Mouse (Mus musculus): ENCODE measurements at regions not wholly inside any gene's neighbourhood (a gene's known extent, or its start where the extent isn't known, plus 50 kb on each side); places are given as distances from the start of the nearest gene placed in this dataset.

- 87% methylated on average over 11 of the region's 11 CpGs for WGBS
Observed at GRCm38 (mm10) chr4:134990651-134991050, 60.0 kb downstream of the Syf2 start.

GRCm38 (mm10) chr4:134993526-134994122, 62.9 kb downstream of the Syf2 start:
- ATAC-seq (replicated peaks; ENCODE audit: low FRiP score, low read depth) (no peak), DNase-seq (ENCODE audit: low spot score) (no peak)
- 50% methylated on average over 8 of the region's 8 CpGs for WGBS
- Histone ChIP-seq H3K27ac (no peak overlapping the region), H3K4me3 (replicated peaks; ENCODE audit: low read depth, low read length) (no peak overlapping the region), H3K9ac (ENCODE audit: low read depth, low read length) (no peak overlapping the region), H3K9me3 (replicated peaks; ENCODE audit: low read length) (no peaks in the 10 kb centered on the region), H3K4me2 (ENCODE audit: low read length) (no peak overlapping the region), H3K4me1 (replicated peaks; ENCODE audit: insufficient read depth, low read length) (no peaks in the 10 kb centered on the region), H3K36me3 (ENCODE audit: insufficient read depth, low read length) (no peaks in the 10 kb centered on the region), H3K27me3 (ENCODE audit: insufficient read depth, low read length) (no peaks in the 10 kb centered on the region)
- no peak for TF ChIP-seq CTCF (IDR thresholded peaks at IDR 0.05; ENCODE audit: low read depth)

More at GRCm38 (mm10) chr4:134990651-134991050, 60.0 kb downstream of the Syf2 start:
- ATAC-seq (replicated peaks; ENCODE audit: low FRiP score, low read depth) (no peak), DNase-seq (ENCODE audit: low spot score) (no peak)
- Histone ChIP-seq H3K27ac (no peak overlapping the region), H3K36me3 (ENCODE audit: insufficient read depth, low read length) (no peaks in the 10 kb centered on the region), H3K4me1 (replicated peaks; ENCODE audit: insufficient read depth, low read length) (no peaks in the 10 kb centered on the region), H3K9me3 (replicated peaks; ENCODE audit: low read length) (no peaks in the 10 kb centered on the region), H3K27me3 (ENCODE audit: insufficient read depth, low read length) (no peaks in the 10 kb centered on the region), H3K4me3 (replicated peaks; ENCODE audit: low read depth, low read length) (no peak overlapping the region), H3K9ac (ENCODE audit: low read depth, low read length) (no peak overlapping the region), H3K4me2 (ENCODE audit: low read length) (no peak overlapping the region)
- TF ChIP-seq CTCF (IDR thresholded peaks at IDR 0.05; ENCODE audit: low read depth): no peak

GRCm38 (mm10) chr4:134994205-134994604, 63.5 kb downstream of the Syf2 start:
- Histone ChIP-seq H3K27ac (no peak overlapping the region), H3K36me3 (ENCODE audit: insufficient read depth, low read length) (no peaks in the 10 kb centered on the region), H3K27me3 (ENCODE audit: insufficient read depth, low read length) (no peaks in the 10 kb centered on the region), H3K9ac (ENCODE audit: low read depth, low read length) (no peak overlapping the region), H3K4me3 (replicated peaks; ENCODE audit: low read depth, low read length) (no peak overlapping the region), H3K4me1 (replicated peaks; ENCODE audit: insufficient read depth, low read length) (no peaks in the 10 kb centered on the region), H3K4me2 (ENCODE audit: low read length) (no peak overlapping the region), H3K9me3 (replicated peaks; ENCODE audit: low read length) (no peaks in the 10 kb centered on the region)
- 82% methylated on average over 2 of the region's 2 CpGs for WGBS
- no peak for DNase-seq (ENCODE audit: low spot score)
- no peak for TF ChIP-seq CTCF (IDR thresholded peaks at IDR 0.05; ENCODE audit: low read depth)
- no peak for ATAC-seq (replicated peaks; ENCODE audit: low FRiP score, low read depth)

GRCm38 (mm10) chr4:134994648-134995047, 64.0 kb downstream of the Syf2 start:
- Histone ChIP-seq H3K9me3 (replicated peaks; ENCODE audit: low read length) (no peaks in the 10 kb centered on the region), H3K4me2 (ENCODE audit: low read length) (no peak overlapping the region), H3K9ac (ENCODE audit: low read depth, low read length) (no peak overlapping the region), H3K36me3 (ENCODE audit: insufficient read depth, low read length) (no peaks in the 10 kb centered on the region), H3K27me3 (ENCODE audit: insufficient read depth, low read length) (no peaks in the 10 kb centered on the region), H3K4me3 (replicated peaks; ENCODE audit: low read depth, low read length) (no peak overlapping the region), H3K4me1 (replicated peaks; ENCODE audit: insufficient read depth, low read length) (no peaks in the 10 kb centered on the region), H3K27ac (no peak overlapping the region)
- ATAC-seq (replicated peaks; ENCODE audit: low FRiP score, low read depth) (no peak), DNase-seq (ENCODE audit: low spot score) (no peak)
- no peak for TF ChIP-seq CTCF (IDR thresholded peaks at IDR 0.05; ENCODE audit: low read depth)
- 85% methylated on average over 6 of the region's 6 CpGs for WGBS

GRCm38 (mm10) chr4:134995052-134995451, 64.4 kb downstream of the Syf2 start:
- no peak overlapping the region for H3K4me2 ChIP-seq (ENCODE audit: low read length)
- no peak for DNase-seq (ENCODE audit: low spot score)
- H3K36me3 ChIP-seq (ENCODE audit: insufficient read depth, low read length): no peaks in the 10 kb centered on the region
- H3K9me3 ChIP-seq (replicated peaks; ENCODE audit: low read length): no peaks in the 10 kb centered on the region
- TF ChIP-seq CTCF (IDR thresholded peaks at IDR 0.05; ENCODE audit: low read depth): no peak
- H3K9ac ChIP-seq (ENCODE audit: low read depth, low read length): no peak overlapping the region
- no peak overlapping the region for H3K4me3 ChIP-seq (replicated peaks; ENCODE audit: low read depth, low read length)
- ATAC-seq (replicated peaks; ENCODE audit: low FRiP score, low read depth): no peak; the same call in 1 of the 2 replicates
- no peak overlapping the region for H3K27ac ChIP-seq
- WGBS: 43% methylated on average over 13 of the region's 13 CpGs
- H3K4me1 ChIP-seq (replicated peaks; ENCODE audit: insufficient read depth, low read length): no peaks in the 10 kb centered on the region
- H3K27me3 ChIP-seq (ENCODE audit: insufficient read depth, low read length): no peaks in the 10 kb centered on the region

- Histone ChIP-seq H3K9ac (ENCODE audit: low read depth, low read length) (no peak overlapping the region), H3K9me3 (replicated peaks; ENCODE audit: low read length) (no peaks in the 10 kb centered on the region), H3K4me2 (ENCODE audit: low read length) (no peak overlapping the region), H3K27ac (no peak overlapping the region), H3K36me3 (ENCODE audit: insufficient read depth, low read length) (no peaks in the 10 kb centered on the region), H3K4me1 (replicated peaks; ENCODE audit: insufficient read depth, low read length) (no peaks in the 10 kb centered on the region), H3K4me3 (replicated peaks; ENCODE audit: low read depth, low read length) (no peak overlapping the region), H3K27me3 (ENCODE audit: insufficient read depth, low read length) (no peaks in the 10 kb centered on the region)
- no peak for ATAC-seq (replicated peaks; ENCODE audit: low FRiP score, low read depth)
- TF ChIP-seq CTCF (IDR thresholded peaks at IDR 0.05; ENCODE audit: low read depth): no peak
- WGBS: 96% methylated on average over 6 of the region's 6 CpGs
- no peak for DNase-seq (ENCODE audit: low spot score)
Observed at GRCm38 (mm10) chr4:134996121-134996520, 65.4 kb downstream of the Syf2 start.
